Mouse (Mus musculus) midbrain, postnatal 0 days (tissue): ENCODE data around the gene Pdhb. TPM values are rescaled to one million over a fixed set of nuclear protein-coding genes. Genes with fewer than 3 reads are reported as not detected.

Source experiments
- ATAC-seq: fragments of 200-750 bp; cut with Nextera tagmentation; 2 replicates; pipeline ENCODE4 v1.8.0; 2017; ENCODE audit warnings: moderate number of reproducible peaks, mild to moderate bottlenecking, moderate TSS enrichment, moderate library complexity; ENCODE audit not compliant: low FRiP score
- DNase-seq: peaks from one replicate; pipeline ENCODE4 v3.0.0-alpha.2; 2015; ENCODE audit warnings: low spot score
- H3K27ac ChIP-seq: fragments of 300-500 bp; sonication (generic); 2 replicates; pipeline ENCODE4 v1.5.1; 2014; ENCODE audit warnings: low read depth, mild to moderate bottlenecking, low read length, mixed read lengths
- H3K27me3 ChIP-seq: fragments of 300-500 bp; sonication (generic); 2 replicates; pipeline ENCODE4 v1.6.1; 2014; ENCODE audit warnings: low read length, control low read depth, mixed read lengths; ENCODE audit not compliant: insufficient read depth
- H3K36me3 ChIP-seq: fragments of 300-500 bp; sonication (generic); 2 replicates; pipeline ENCODE4 v1.6.1; 2014; ENCODE audit warnings: low read length, control low read depth, mixed read lengths; ENCODE audit not compliant: insufficient read depth
- H3K4me1 ChIP-seq: fragments of 300-500 bp; sonication (generic); 2 replicates; pipeline ENCODE4 v1.6.1; 2014; ENCODE audit warnings: mild to moderate bottlenecking, control low read depth, antibody characterized with exemption, low read length, mixed read lengths; ENCODE audit not compliant: insufficient read depth
- H3K4me2 ChIP-seq: fragments of 300-500 bp; sonication (generic); 2 replicates; pipeline ENCODE4 v1.6.1; 2014; ENCODE audit warnings: low read depth, mild to moderate bottlenecking, low read length, mixed read lengths; ENCODE audit not compliant: poor library complexity, severe bottlenecking
- H3K4me3 ChIP-seq: fragments of 300-500 bp; sonication (generic); 2 replicates; pipeline ENCODE4 v1.5.1; 2014; ENCODE audit warnings: low read depth, mild to moderate bottlenecking, low read length, moderate library complexity
- H3K9ac ChIP-seq: fragments of 300-500 bp; sonication (generic); replicated peaks from 2 replicates; pipeline ENCODE4 v1.6.1; 2014; ENCODE audit warnings: mild to moderate bottlenecking, low read length, moderate library complexity, mixed read lengths; ENCODE audit not compliant: poor library complexity, severe bottlenecking
- H3K9me3 ChIP-seq: fragments of 300-500 bp; sonication (generic); 2 replicates; pipeline ENCODE4 v1.6.1; 2016; ENCODE audit warnings: low read length, control low read depth
- CTCF ChIP-seq: IDR thresholded peaks from 2 replicates; pipeline ENCODE4 v1.5.1; 2016; ENCODE audit warnings: antibody characterized with exemption, mild to moderate bottlenecking
- WGBS: fragments of 180-500 bp; shearing (Covaris S2); extraction: QIAGEN DNeasy Blood & Tissue Kit; methylation state at CpG from one replicate; pipeline ENCODE4 v1.1.7; 2014; 5-methylcytosine and 5-hydroxymethylcytosine counted together
- polyA plus RNA-seq: library from polyadenylated mRNA; unstranded; fragments of >200 nt; fragmentation: Nextera tagmentation; extraction: Ambion mirVana; gene quantifications from 2 replicates; pipeline ENCODE4 v1.2.1, GENCODE M21; 2015
- total RNA-seq: library from RNA; depleted of rRNA; stranded (reverse); fragments of >200 nt; gene quantifications from 2 replicates; pipeline ENCODE4 v1.2.3, GENCODE M21; 2014

Pdhb gene
- total and polyA plus RNA-seq, 2 experiments from 2014 or later: 153 to 256 TPM

- H3K4me1 ChIP-seq: no peaks in the 10 kb centered on the region; the same call in 1 of the 2 replicates
- peak within 1 kb of the TSS; percentile 90 for H3K27ac ChIP-seq
- 0% methylated on average over 15 of the region's 49 CpGs for WGBS
- DNase-seq: peak; percentile 96
- H3K36me3 ChIP-seq: no peaks in the 10 kb centered on the region
- peak; percentile 96 for ATAC-seq
- H3K9ac ChIP-seq: peak within 1 kb of the TSS; percentile 82
- H3K9me3 ChIP-seq: no peaks in the 10 kb centered on the region
- peak within 1 kb of the TSS; percentile 59 for H3K4me3 ChIP-seq
- H3K4me2 ChIP-seq: peak within 1 kb of the TSS; percentile 85
- TF ChIP-seq CTCF: peak; percentile 70
- no peaks in the 10 kb centered on the region; the same call in 1 of the 2 replicates for H3K27me3 ChIP-seq
Measured at GRCm38 (mm10) chr14:8213803-8214224, 41.0 kb upstream of the Pdhb start, which contains the start of gene Kctd6. Kctd6 (plus strand) TSS chr14:8214140.

- H3K27ac ChIP-seq: no peak overlapping the region
- H3K9me3 ChIP-seq: no peaks in the 10 kb centered on the region
- H3K9ac ChIP-seq: no peak overlapping the region
- no peak for ATAC-seq
- no peak for DNase-seq
- H3K4me3 ChIP-seq: no peak overlapping the region
- no peaks in the 10 kb centered on the region for H3K4me1 ChIP-seq
- no peaks in the 10 kb centered on the region; the same call in 1 of the 2 replicates for H3K27me3 ChIP-seq
- TF ChIP-seq CTCF: no peak
- WGBS: 82% methylated on average over 2 of the region's 2 CpGs
- no peak overlapping the region for H3K4me2 ChIP-seq
- no peaks in the 10 kb centered on the region for H3K36me3 ChIP-seq
Measured at GRCm38 (mm10) chr14:8212996-8213395, 40.2 kb upstream of the Pdhb start.

GRCm38 (mm10) chr14:8209896-8210295 lies 37.1 kb upstream of the Pdhb start:
- WGBS: 75% methylated on average over 2 of the region's 2 CpGs
- no peak for TF ChIP-seq CTCF
- Histone ChIP-seq H3K4me2 (no peak overlapping the region), H3K9ac (no peak overlapping the region), H3K36me3 (no peaks in the 10 kb centered on the region), H3K27ac (no peak overlapping the region), H3K4me1 (no peaks in the 10 kb centered on the region), H3K4me3 (no peak overlapping the region), H3K27me3 (no peaks in the 10 kb centered on the region), H3K9me3 (no peaks in the 10 kb centered on the region)
- ATAC-seq: no peak
- DNase-seq: no peak

- H3K27me3 ChIP-seq: no peaks in the 10 kb centered on the region
- WGBS: 66% methylated on average over 3 of the region's 3 CpGs
- TF ChIP-seq CTCF: no peak
- H3K9me3 ChIP-seq: no peaks in the 10 kb centered on the region
- H3K4me1 ChIP-seq: no peaks in the 10 kb centered on the region
- ATAC-seq (no peak; the same call in 1 of the 2 replicates), DNase-seq (peak; percentile 70)
- H3K4me3 ChIP-seq: no peak overlapping the region
- no peak overlapping the region for H3K9ac ChIP-seq
- no peaks in the 10 kb centered on the region for H3K36me3 ChIP-seq
- no peak overlapping the region for H3K4me2 ChIP-seq
- H3K27ac ChIP-seq: no peak overlapping the region
Measured at GRCm38 (mm10) chr14:8208876-8209275, 36.1 kb upstream of the Pdhb start.

- 45% methylated on average over 5 of the region's 5 CpGs for WGBS
- DNase-seq: no peak
Measured at GRCm38 (mm10) chr14:8207543-8207942, 34.7 kb upstream of the Pdhb start.

GRCm38 (mm10) chr14:8207105-8207504 lies 34.3 kb upstream of the Pdhb start:
- no peaks in the 10 kb centered on the region for H3K9me3 ChIP-seq
- H3K27ac ChIP-seq: no peak overlapping the region
- WGBS: 10% methylated on average over 5 of the region's 5 CpGs
- no peak overlapping the region for H3K9ac ChIP-seq
- H3K4me1 ChIP-seq: no peaks in the 10 kb centered on the region
- H3K36me3 ChIP-seq: no peaks in the 10 kb centered on the region
- DNase-seq (peak; percentile 53), ATAC-seq (no peak)
- no peak for TF ChIP-seq CTCF
- no peak overlapping the region for H3K4me2 ChIP-seq
- no peak overlapping the region for H3K4me3 ChIP-seq
- no peaks in the 10 kb centered on the region for H3K27me3 ChIP-seq

More at GRCm38 (mm10) chr14:8207543-8207942, 34.7 kb upstream of the Pdhb start:
- no peak overlapping the region for H3K27ac ChIP-seq
- H3K9me3 ChIP-seq: no peaks in the 10 kb centered on the region
- H3K4me2 ChIP-seq: no peak overlapping the region
- TF ChIP-seq CTCF: no peak
- no peaks in the 10 kb centered on the region for H3K36me3 ChIP-seq
- H3K9ac ChIP-seq: no peak overlapping the region
- no peaks in the 10 kb centered on the region for H3K27me3 ChIP-seq
- H3K4me3 ChIP-seq: no peak overlapping the region
- no peaks in the 10 kb centered on the region for H3K4me1 ChIP-seq
- ATAC-seq: no peak
